Mouse (Mus musculus): ENCODE data around the gene Plekha1. TPM values are rescaled to one million over a fixed set of nuclear protein-coding genes. Genes with fewer than 3 reads are reported as not detected.

Plekha1 gene
- total and polyA plus RNA-seq, 3 experiments = 6.9 to 22.1 TPM; not detected in 1

GRCm38 (mm10) chr7:130828475-130828874, 37.1 kb upstream of the Plekha1 start:
- no peak overlapping the region for H3K4me3 ChIP-seq (ENCODE audit: control insufficient read depth in 1 of 2, insufficient read depth in 1 of 2, low read depth in 2 of 2, low read length in 2 of 2)
- H3K27me3 ChIP-seq (ENCODE audit: control insufficient read depth in 1 of 2, insufficient read depth in 2 of 2, low read length in 2 of 2) = no peaks in the 10 kb centered on the region
- H3K9ac ChIP-seq (ENCODE audit: control insufficient read depth, low read depth, low read length, poor library complexity, severe bottlenecking) = no peak overlapping the region
- no peak for DNase-seq (ENCODE audit: low read depth, low spot score)
- TF ChIP-seq GATA1 (IDR thresholded peaks at IDR 0.05; ENCODE audit: low read depth, low read length) (no peak), BHLHE40 (IDR thresholded peaks at IDR 0.05; ENCODE audit: borderline replicate concordance, low read depth, low read length) (no peak), E2F4 (IDR thresholded peaks at IDR 0.05; ENCODE audit: borderline replicate concordance, low read depth, low read length) (no peak), ELF1 (IDR thresholded peaks at IDR 0.05; ENCODE audit: low read depth, low read length) (no peak), MXI1 (IDR thresholded peaks at IDR 0.05; ENCODE audit: low read depth, low read length) (no peak), ZC3H11A (IDR thresholded peaks at IDR 0.05; ENCODE audit: low read depth, low read length) (no peak), POLR2AphosphoS2 (IDR thresholded peaks at IDR 0.05; ENCODE audit: low read length) (no peak), SIN3A (IDR thresholded peaks at IDR 0.05; ENCODE audit: low read length) (no peak), CHD2 (IDR thresholded peaks at IDR 0.05; ENCODE audit: low read length) (no peak), TCF12 (IDR thresholded peaks at IDR 0.05; ENCODE audit: low read depth, low read length) (no peak), USF2 (IDR thresholded peaks at IDR 0.05; ENCODE audit: borderline replicate concordance in 1 of 2, insufficient read depth in 1 of 2, low read depth in 1 of 2, low read length in 2 of 2) (no peak), MYB (IDR thresholded peaks at IDR 0.05; ENCODE audit: low read depth, low read length) (no peak), MAFK (IDR thresholded peaks at IDR 0.05; ENCODE audit: borderline replicate concordance, low read depth, low read length) (no peak), KAT2A (conservative IDR thresholded peaks at IDR 0.05; ENCODE audit: low read depth, low read length) (no peak)
- no peaks in the 10 kb centered on the region for H3K79me2 ChIP-seq (ENCODE audit: control insufficient read depth, insufficient read depth, low read length, poor library complexity)
- H3K36me3 ChIP-seq (ENCODE audit: control insufficient read depth in 1 of 2, insufficient read depth in 2 of 2, low read length in 2 of 2) = no peaks in the 10 kb centered on the region
- H3K27ac ChIP-seq (ENCODE audit: control insufficient read depth, low read depth, low read length) = no peak overlapping the region
- no peaks in the 10 kb centered on the region for H3K9me3 ChIP-seq (replicated peaks; ENCODE audit: insufficient read depth, low read length)
- no peaks in the 10 kb centered on the region for H3K4me1 ChIP-seq (ENCODE audit: control insufficient read depth in 1 of 2, insufficient read depth in 2 of 2, low read length in 2 of 2)

- no peaks in the 10 kb centered on the region for H3K27me3 ChIP-seq (ENCODE audit: control insufficient read depth in 1 of 2, insufficient read depth in 2 of 2, low read length in 2 of 2)
Measured at GRCm38 (mm10) chr7:130831586-130831985, 34.0 kb upstream of the Plekha1 start.

GRCm38 (mm10) chr7:130834299-130834698, 31.3 kb upstream of the Plekha1 start:
- H3K4me3 ChIP-seq (ENCODE audit: control insufficient read depth in 1 of 2, insufficient read depth in 1 of 2, low read depth in 2 of 2, low read length in 2 of 2) = no peak overlapping the region
- no peaks in the 10 kb centered on the region for H3K27me3 ChIP-seq (ENCODE audit: control insufficient read depth in 1 of 2, insufficient read depth in 2 of 2, low read length in 2 of 2)
- no peaks in the 10 kb centered on the region for H3K9me3 ChIP-seq (replicated peaks; ENCODE audit: insufficient read depth, low read length)
- no peaks in the 10 kb centered on the region for H3K79me2 ChIP-seq (ENCODE audit: control insufficient read depth, insufficient read depth, low read length, poor library complexity)
- no peak overlapping the region for H3K9ac ChIP-seq (ENCODE audit: control insufficient read depth, low read depth, low read length, poor library complexity, severe bottlenecking)
- peak; percentile 86 for DNase-seq (ENCODE audit: low read depth, low spot score)
- no peak overlapping the region for H3K27ac ChIP-seq (ENCODE audit: control insufficient read depth, low read depth, low read length)
- H3K4me1 ChIP-seq (ENCODE audit: control insufficient read depth in 1 of 2, insufficient read depth in 2 of 2, low read length in 2 of 2) = no peaks in the 10 kb centered on the region
- H3K36me3 ChIP-seq (ENCODE audit: control insufficient read depth in 1 of 2, insufficient read depth in 2 of 2, low read length in 2 of 2) = no peaks in the 10 kb centered on the region
- TF ChIP-seq MAZ (IDR thresholded peaks at IDR 0.05; ENCODE audit: low read depth, low read length) = no peak
- no peak for TF ChIP-seq USF2 (IDR thresholded peaks at IDR 0.05; ENCODE audit: borderline replicate concordance in 1 of 2, insufficient read depth in 1 of 2, low read depth in 1 of 2, low read length in 2 of 2)
- no peak for TF ChIP-seq ELF1 (IDR thresholded peaks at IDR 0.05; ENCODE audit: low read depth, low read length)
- TF ChIP-seq RAD21 (IDR thresholded peaks at IDR 0.05; ENCODE audit: low read depth, low read length) = no peak
- TF ChIP-seq UBTF (IDR thresholded peaks at IDR 0.05; ENCODE audit: borderline replicate concordance, insufficient read depth, low read depth, low read length) = 0 out of 2 replicates have a peak, but pooled peaks have one; percentile 82

More at GRCm38 (mm10) chr7:130831586-130831985, 34.0 kb upstream of the Plekha1 start:
- TF ChIP-seq ELF1 (IDR thresholded peaks at IDR 0.05; ENCODE audit: low read depth, low read length) = no peak
- no peaks in the 10 kb centered on the region for H3K4me1 ChIP-seq (ENCODE audit: control insufficient read depth in 1 of 2, insufficient read depth in 2 of 2, low read length in 2 of 2)
- no peaks in the 10 kb centered on the region for H3K79me2 ChIP-seq (ENCODE audit: control insufficient read depth, insufficient read depth, low read length, poor library complexity)
- DNase-seq (ENCODE audit: low read depth, low spot score) = no peak
- no peak overlapping the region for H3K4me3 ChIP-seq (ENCODE audit: control insufficient read depth in 1 of 2, insufficient read depth in 1 of 2, low read depth in 2 of 2, low read length in 2 of 2)
- no peaks in the 10 kb centered on the region for H3K36me3 ChIP-seq (ENCODE audit: control insufficient read depth in 1 of 2, insufficient read depth in 2 of 2, low read length in 2 of 2)
- no peak overlapping the region for H3K9ac ChIP-seq (ENCODE audit: control insufficient read depth, low read depth, low read length, poor library complexity, severe bottlenecking)
- no peak overlapping the region for H3K27ac ChIP-seq (ENCODE audit: control insufficient read depth, low read depth, low read length)
- no peaks in the 10 kb centered on the region for H3K9me3 ChIP-seq (replicated peaks; ENCODE audit: insufficient read depth, low read length)

All from MEL (cell line).